Mouse (Mus musculus) ovary, postnatal 14 days (tissue): ENCODE results near the gene Foxg1.

Experiments
- DNase-seq: peaks from one replicate; pipeline ENCODE4 v3.0.0; 2022; ENCODE audit warnings: low spot score

Gene Foxg1

GRCm38 (mm10) chr12:49386081-49386805 is 3.8 kb downstream of the Foxg1 start:
- DNase-seq = no peak

GRCm38 (mm10) chr12:49387856-49388598 is 5.6 kb downstream of the Foxg1 start:
- DNase-seq = no peak

- DNase-seq = no peak
Observed at GRCm38 (mm10) chr12:49389666-49390065, 7.2 kb downstream of the Foxg1 start.

- no peak for DNase-seq
Observed at GRCm38 (mm10) chr12:49390257-49390656, 7.8 kb downstream of the Foxg1 start.

- DNase-seq = no peak
Observed at GRCm38 (mm10) chr12:49390926-49391304, 8.5 kb downstream of the Foxg1 start.

GRCm38 (mm10) chr12:49391305-49392040 is 9.0 kb downstream of the Foxg1 start:
- no peak for DNase-seq

- DNase-seq = no peak
Observed at GRCm38 (mm10) chr12:49392041-49392390, 9.6 kb downstream of the Foxg1 start.

- no peak for DNase-seq
Observed at GRCm38 (mm10) chr12:49392876-49393275, 10.4 kb downstream of the Foxg1 start.

- DNase-seq = no peak
Observed at GRCm38 (mm10) chr12:49393639-49394038, 11.2 kb downstream of the Foxg1 start.

- no peak for DNase-seq
Observed at GRCm38 (mm10) chr12:49394181-49394580, 11.7 kb downstream of the Foxg1 start.

GRCm38 (mm10) chr12:49394836-49395235 is 12.4 kb downstream of the Foxg1 start:
- no peak for DNase-seq

GRCm38 (mm10) chr12:49395969-49396368 is 13.5 kb downstream of the Foxg1 start:
- no peak for DNase-seq

GRCm38 (mm10) chr12:49396776-49397175 is 14.3 kb downstream of the Foxg1 start:
- no peak for DNase-seq

GRCm38 (mm10) chr12:49397443-49398162 is 15.1 kb downstream of the Foxg1 start:
- no peak for DNase-seq

GRCm38 (mm10) chr12:49398163-49398540 is 15.7 kb downstream of the Foxg1 start:
- no peak for DNase-seq

GRCm38 (mm10) chr12:49398636-49399035 is 16.2 kb downstream of the Foxg1 start:
- DNase-seq = no peak

GRCm38 (mm10) chr12:49399611-49400010 is 17.2 kb downstream of the Foxg1 start:
- DNase-seq = no peak

GRCm38 (mm10) chr12:49400036-49400852 is 17.8 kb downstream of the Foxg1 start:
- no peak for DNase-seq

- no peak for DNase-seq
Observed at GRCm38 (mm10) chr12:49400853-49401118, 18.3 kb downstream of the Foxg1 start.

- no peak for DNase-seq
Observed at GRCm38 (mm10) chr12:49401119-49401795, 18.8 kb downstream of the Foxg1 start.

GRCm38 (mm10) chr12:49401796-49402130 is 19.3 kb downstream of the Foxg1 start:
- no peak for DNase-seq
